Mouse (Mus musculus) MEL (cell line): ENCODE results near the gene Psg28.
"Not testable (repeated sequence)": the region's sequence is repeated elsewhere in the genome, so short reads cannot be mapped to it uniquely, and the experiment has no call there.

Experiments
- CTCF ChIP-seq, 3 experiments: IDR thresholded peaks in 2 of 3; conservative IDR thresholded peaks in 1 of 3; 2 replicates each; pipeline ENCODE4 v1.5.1; 2011 to 2012; ENCODE audit warnings: low read length in 3 of 3, low read depth in 2 of 3, mild to moderate bottlenecking in 2 of 3, improper control_type of control experiment in 1 of 3, inconsistent platforms in 1 of 3, mixed read lengths in 1 of 3, moderate library complexity in 1 of 3; ENCODE audit not compliant: control insufficient read depth in 1 of 3, insufficient read depth in 1 of 3, poor library complexity in 1 of 3, severe bottlenecking in 1 of 3
- POLR2A ChIP-seq, 2 experiments: IDR thresholded peaks; 2 replicates each; pipeline ENCODE4 v1.6.1; 2011 to 2012; ENCODE audit warnings: low read length in 2 of 2, mild to moderate bottlenecking in 2 of 2, control low read depth in 1 of 2, improper control_type of control experiment in 1 of 2, low read depth in 1 of 2, moderate library complexity in 1 of 2; ENCODE audit not compliant: control insufficient read depth in 1 of 2, insufficient read depth in 1 of 2, poor library complexity in 1 of 2

DNA sequence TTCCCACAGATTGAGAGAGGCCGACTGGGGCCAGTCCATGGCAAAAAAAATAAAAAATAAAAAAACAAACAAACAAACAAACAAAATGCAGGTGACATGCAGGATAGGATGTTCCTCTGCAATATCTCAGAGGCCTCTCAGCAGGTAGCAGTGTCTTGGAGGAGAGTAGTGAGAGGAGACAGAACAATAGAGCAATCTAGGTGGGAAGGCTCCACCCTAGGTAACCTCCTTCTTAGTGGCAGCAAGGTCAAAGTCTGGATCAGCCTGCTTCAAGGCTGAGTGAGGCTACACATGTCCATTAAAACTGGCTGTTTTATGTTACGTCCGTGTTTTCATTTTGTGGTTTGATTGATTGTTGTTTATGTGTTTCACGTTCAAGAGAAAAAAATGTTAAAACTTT is 40.4 kb downstream of the Psg28 start:
- TF ChIP-seq CTCF (IDR thresholded peaks at IDR 0.05 in 2 of 3, conservative IDR thresholded peaks at IDR 0.05 in 1 of 3; ENCODE audit: control insufficient read depth in 1 of 3, insufficient read depth in 1 of 3, low read depth in 2 of 3, low read length in 3 of 3, poor library complexity in 1 of 3, severe bottlenecking in 1 of 3); POLR2A (IDR thresholded peaks at IDR 0.05; ENCODE audit: control insufficient read depth in 1 of 2, insufficient read depth in 1 of 2, low read depth in 1 of 2, low read length in 2 of 2, poor library complexity in 1 of 2): not testable (repeated sequence)
